Mouse (Mus musculus): ENCODE measurements at regions not wholly inside any gene's neighbourhood (a gene's known extent, or its start where the extent isn't known, plus 50 kb on each side); places are given as distances from the start of the nearest gene placed in this dataset.

DNA sequence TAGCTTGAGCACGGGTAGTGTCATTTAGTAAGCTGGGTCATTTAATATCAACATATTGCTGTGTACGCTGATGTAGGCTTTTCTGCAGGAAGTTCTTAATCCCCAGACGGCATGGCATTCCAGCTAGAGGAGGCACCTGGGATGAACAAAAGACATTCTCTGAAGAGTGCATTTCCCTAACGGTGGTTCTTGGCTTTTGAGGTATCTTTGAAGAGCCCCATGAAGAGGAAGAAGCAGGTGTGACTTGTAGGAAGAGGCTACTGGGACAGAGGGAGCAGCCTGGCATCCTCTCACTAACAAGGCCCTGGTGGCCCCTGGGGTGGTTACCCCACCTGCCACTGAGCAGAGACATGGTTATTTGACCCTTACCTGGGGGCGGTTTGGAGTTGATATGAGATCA is 457.7 kb downstream of the Rnf144b start:
- CTCF ChIA-PET: no interaction called here

DNA sequence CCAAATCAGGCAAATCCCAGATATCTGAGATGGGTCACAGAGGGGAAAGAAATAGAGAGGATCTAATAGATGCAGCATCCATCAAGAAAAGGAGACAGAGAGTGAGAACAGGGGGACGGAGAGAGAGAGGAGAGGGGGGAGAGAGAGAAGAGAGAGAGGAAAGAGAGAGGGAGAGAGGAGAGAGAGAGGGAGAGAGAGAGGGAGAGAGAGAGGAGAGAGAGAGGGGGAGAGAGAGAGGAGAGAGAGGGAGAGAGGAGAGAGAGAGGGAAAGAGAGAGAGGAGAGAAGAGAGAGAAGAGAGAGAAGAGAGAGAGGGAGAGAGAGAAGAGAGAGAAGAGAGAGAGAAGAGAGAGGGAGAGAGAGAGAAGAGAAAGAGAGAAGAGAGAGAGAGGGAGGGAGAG is 462.7 kb downstream of the Rnf144b start:
- CTCF ChIA-PET: no interaction called here

DNA sequence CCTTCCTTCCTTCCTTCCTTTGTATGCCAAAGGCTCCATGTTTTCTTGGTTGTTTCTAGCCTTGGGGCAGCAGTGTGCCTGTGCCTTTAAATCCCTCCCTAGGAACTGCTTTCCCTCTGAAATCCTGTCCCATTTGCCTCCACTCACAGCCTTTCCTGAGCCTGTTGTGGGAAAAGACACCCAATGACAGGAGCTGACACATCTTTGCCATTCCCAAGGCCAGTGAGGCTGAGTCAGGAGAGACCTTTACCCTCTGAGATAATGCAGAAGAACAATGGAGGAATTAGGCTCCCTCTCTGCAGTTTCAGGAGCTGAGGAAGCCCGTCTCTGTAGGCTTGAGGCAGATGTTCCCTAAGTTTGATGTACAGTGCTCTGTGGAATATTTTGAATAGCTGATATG is 480.2 kb downstream of the Rnf144b start:
- CTCF ChIA-PET: no interaction called here

DNA sequence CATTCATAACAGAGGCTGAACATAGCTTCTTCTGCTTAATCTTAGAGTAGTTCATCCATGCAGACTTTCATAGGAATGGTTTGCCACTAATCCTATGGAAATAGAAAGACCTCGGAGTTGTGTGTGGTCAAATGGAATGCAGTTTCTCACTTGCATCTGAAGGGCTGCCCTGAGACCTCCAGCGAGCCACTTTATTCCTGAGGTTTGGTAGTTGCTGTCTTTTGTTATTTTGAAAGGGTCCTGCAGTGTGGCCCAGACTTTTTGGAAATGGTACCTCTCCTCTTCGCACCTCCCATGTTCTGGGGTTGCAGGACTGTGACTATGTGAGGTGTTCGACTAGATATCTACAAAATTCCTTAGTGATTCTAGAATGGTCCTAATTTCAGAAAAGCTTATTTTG is 489.0 kb downstream of the Rnf144b start:
- CTCF ChIA-PET: no interaction called here

DNA sequence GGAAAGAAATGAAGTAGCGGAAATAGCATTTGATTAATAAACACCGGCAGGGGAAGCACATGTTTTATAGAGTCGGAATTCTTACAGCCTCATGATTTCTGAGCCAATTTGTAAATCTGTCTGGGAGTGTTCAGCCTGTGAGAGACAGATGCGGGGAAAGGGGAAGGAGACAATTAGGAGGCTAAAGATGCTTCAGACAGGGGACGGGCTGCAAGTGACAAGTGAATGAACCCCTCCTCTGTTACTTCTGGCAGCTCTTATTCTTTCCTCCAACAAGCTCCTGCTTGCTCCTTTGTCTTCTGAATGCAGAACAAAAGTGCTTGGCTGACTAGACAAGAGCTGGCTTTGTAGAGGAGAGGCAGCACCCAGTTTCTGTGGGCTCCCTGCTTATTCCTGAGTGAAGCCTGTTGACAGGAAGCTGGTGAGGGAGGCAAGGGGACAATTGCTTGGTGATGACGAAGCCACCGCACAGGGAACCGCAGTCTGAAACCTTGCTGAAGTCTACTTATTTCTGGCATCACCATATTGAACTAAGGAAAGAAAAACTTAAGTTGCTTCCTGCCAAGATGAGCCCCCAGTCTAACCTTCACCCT is 514.2 kb downstream of the Rnf144b start:
- CTCF ChIA-PET: no interaction called here

DNA sequence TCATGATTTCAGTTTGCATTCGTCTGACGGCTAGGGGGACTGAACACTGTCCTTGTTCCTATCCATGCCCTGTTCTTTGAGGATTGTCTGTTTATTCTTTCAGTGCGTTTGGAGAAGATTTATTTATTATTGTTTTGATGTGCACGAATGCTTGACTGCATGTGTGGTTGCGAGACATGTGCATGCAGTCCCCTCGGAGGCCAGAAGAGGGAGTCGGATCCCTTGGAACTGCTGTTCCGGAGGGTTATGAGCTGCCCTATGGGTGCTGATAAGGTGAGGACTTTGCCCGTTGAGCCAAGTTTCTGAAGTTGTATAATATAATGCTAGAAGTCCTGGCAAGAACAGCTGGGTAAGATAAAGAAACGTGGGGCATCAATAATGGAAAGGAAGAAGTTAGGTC is 519.9 kb downstream of the Rnf144b start:
- CTCF ChIA-PET: no interaction called here

DNA sequence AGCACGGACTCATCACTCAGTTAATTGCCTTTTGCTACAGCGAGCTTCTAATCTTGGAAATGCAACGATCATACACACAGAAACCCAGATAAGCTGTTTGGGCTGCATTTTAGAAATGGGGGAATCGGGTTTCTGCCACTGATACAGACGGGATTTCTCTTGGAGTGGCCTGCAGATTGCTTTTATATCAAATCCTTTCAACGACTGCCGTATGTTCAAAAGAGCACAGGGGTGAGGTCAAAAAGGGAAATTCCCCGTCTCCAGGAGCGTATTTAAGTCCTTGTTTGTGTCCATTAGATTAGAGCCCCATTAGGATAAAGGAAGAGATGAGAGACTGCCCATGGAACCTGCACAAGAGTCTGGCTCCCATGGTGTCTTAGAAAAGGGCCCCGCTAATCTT is 522.6 kb downstream of the Rnf144b start:
- CTCF ChIA-PET: no interaction called here

DNA sequence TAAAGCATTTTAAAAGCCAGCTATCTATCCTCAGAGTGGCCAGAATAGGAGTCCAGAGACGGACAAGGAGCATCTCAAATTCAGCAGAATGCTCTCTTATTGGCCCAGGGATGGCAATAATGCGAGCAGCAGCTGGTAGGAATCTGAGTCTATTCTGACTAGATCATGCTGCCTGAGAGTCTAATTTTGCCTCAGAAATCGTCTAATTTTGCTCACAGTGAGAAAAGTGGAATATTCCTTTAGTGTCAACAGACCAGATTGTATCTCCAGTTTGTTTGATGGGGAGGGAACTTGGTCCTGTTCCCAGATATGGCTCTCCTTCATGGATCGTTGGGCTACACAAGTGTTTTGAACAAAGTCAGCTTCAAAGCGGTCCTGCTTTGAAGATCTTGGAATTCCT is 525.2 kb downstream of the Rnf144b start:
- CTCF ChIA-PET: no interaction called here

DNA sequence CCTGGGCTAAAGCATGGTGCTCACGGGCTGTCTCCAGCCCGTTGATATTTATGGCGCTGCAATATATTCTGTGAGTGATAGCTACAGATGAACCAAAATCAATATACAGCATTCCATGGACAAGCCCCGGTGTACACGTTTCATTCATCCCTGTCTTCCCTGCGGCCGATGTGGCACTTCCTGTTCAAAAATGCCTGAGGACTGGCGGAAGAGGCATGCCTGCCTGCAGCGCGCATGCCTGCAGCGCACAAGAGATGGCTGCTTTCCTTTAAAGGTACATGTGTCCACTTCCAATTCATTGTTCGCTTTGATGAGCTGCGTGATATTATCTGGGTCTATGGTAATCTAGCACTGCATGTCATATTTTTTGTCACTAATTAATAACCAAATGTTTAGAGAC is 527.6 kb downstream of the Rnf144b start:
- CTCF ChIA-PET: no interaction called here

DNA sequence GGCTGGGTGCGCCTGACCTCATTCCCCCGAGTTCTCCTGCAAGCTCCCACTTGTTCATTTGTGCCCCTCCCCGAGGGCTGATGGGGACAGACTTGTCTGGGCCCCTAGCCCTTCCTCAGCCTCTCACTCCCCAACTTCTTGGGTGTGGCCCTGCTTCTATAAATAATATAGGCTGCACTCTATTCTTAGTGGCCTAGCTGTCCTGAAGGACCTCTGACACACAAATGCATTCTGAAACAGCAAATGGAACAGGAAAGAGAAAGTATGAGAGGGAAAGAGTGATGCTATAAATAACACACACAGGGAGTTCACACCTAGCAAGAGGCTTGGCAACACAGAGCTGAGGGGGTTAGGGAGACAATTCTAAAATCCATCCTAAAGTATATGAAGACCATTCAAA is 544.0 kb downstream of the Rnf144b start:
- CTCF ChIA-PET: no interaction called here

DNA sequence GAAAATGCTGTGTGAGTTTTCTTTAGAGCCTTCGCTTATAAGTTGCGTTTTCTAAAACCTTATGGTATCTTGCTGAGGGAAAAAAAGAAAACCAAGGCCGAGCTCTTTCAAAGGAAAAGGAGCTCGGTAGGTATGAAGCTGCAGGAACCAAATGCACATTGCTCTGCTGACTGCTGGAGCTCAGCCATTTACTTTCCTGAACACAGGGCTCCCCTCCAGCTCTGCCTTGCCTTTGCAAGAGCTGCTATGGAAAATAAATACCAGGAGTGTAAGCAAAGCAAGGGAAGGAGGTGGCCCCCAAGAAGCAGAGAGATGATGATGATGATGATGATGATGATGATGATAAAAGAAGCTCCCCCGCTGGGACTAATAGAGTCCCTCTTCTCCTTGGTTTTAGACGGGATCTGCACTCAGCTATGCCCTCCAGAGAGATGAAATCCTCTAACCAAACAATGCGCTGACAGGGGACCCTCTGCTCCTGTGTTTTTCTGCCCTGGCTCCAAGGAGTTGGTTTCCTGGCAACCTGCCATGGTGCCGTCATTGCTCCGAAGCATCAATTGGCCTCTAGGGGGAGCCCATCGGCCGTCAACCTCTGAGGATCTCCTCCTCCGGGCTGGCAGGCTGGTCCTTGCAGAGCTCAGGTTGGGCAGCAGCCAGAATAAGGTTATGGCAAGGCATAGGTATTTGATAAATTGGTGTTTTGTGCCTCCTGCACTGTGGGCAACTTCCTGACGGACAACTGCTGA is 544.7 kb downstream of the Rnf144b start:
- CTCF ChIA-PET: interaction anchor here (0.5 kb wide), 1 partner anchor 1902 kb away, joined by 3 read pairs; no protein-coding TSS in a partner anchor

DNA sequence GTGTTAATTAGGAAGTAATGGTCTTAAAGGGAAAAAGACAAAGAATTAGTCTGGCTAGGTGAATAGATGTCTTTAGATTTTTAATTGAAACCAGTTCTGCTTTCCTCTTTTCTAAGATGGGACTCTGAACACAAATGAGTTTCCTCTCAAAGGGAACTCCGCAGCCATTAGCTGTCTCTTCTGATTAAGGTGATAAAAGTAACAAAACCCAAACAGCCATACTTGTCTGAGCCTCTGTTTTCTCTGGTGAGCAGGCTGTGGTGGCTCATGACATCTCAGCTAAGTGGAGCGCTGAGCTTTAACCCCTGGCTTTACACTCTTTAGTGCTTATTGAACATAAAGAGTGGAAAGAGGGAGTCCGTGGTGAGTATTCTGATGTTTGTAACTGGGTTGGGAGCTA is 565.7 kb downstream of the Rnf144b start:
- CTCF ChIA-PET: no interaction called here

DNA sequence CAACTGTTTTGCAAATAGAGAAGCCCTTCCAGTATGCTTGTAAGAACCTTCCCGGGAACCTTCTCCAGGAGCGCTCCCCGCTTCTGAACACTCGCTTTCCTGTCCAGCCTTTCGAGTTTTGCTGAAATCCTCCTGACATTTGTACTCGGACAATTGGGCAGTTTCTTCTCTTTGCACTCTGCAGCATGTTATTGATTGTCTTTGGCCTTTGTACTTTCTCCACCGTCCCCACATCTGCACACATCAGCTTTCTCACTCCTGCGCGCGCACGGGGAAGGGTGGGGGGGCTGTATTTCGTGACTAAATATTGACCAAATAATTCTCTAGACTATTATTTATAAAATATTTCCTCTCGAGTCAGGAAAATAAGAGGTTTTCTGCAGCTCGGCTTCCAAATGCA is 567.2 kb upstream of the Id4 start:
- CTCF ChIA-PET: no interaction called here

DNA sequence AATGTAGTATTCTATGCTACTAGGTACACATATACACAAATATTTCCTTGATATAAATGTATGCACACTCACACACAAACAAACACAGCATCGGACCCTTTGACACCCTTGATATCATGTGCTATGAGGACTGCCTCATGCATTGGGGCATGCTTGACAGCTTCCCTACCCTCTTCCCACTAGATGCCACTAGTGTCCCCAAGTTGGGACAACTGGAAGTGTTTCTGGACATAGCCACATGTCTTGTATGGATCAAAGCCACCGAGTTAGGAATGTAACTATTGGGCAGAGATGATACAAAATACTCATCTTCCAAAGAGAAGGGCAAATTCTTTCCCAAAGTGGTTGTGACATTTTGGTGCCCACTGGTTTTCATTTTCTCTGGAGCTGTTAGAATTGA is 565.2 kb upstream of the Id4 start:
- CTCF ChIA-PET: no interaction called here

DNA sequence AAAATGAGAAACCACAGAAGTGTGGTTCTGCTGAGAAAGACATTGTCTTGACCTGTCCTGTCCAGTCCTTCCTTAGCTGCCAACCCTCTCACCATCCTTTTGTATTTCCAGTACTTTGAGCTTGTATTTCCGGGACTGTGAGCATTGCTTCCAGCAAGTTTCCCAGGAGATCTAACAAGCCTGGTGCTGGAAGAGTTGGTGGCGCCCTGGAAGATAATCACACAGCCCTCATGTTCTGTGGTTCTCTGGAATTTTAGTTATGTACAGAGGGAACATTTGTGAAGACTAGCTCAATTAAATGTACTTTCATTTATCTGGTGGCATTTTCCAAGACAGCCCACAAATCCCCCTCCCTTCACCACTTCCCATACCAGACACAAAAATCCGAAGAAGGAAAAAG is 560.5 kb upstream of the Id4 start:
- CTCF ChIA-PET: no interaction called here

DNA sequence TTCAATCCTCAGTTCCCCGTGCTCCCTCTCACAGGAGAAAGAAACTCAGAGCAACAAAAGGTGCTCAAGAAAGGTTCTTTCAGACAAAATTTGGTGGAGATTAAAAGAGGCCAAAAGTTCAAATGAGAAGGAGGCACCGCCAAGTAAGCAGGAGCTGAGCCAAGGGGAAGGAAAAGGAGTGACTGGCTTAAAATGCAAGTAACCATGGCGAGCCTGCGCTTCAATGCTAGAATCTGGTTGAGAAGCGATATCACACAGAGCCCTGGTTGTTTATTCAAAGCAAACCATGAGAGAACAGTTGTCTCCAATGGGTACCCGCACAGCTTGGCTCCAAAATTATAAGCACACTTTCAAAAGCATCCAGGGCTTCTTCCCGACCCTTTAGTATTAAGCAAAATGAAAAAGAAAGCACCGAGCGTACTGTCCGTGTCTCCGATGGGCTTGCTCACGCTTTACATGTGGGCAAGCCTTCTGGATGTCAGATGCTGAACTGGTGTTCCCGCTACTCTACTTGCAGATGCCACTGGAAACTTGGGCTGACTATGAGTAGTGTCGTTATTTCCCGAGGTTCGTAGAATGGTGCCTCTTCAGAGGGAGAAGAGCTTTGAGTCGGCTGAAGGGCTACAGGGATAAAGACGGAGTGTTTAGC is 552.9 kb upstream of the Id4 start:
- CTCF ChIA-PET: no interaction called here

DNA sequence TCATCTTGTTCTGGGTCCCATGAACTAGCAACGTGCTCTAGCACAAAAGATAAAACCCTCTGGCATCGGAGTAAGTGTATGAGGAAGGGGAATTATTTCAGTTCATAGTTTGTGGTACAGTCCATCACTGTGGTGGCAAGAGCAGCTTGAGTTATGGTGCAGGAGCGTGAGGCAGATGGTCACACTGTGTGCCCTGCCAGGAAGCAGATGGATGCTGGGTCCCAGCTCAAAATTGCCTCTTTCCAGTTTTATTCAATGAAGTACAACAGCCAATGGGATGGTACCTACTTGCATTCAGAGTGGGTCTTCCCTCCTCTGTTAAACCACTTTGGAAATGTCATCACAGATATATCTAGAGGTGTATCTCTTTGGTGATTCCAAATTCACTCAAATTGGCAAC is 551.7 kb upstream of the Id4 start:
- CTCF ChIA-PET: no interaction called here

DNA sequence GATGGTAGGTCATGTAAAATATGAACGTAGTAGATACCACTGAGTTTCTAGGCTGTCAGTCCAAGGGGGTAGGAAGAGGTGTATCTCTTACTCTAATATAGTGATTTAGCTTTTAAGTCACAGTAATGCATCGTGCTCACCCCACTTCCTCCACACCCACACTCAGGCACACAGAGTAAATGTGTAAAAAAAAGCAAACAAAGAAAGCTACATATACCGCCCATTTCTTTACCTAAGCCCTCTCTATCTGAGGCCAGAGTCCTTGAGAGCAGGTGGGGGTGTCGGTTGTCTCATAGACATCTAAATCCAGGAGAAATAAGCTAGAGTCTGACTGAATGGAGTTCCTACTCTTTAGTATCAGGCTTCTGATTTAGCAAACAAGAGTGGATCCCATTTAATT is 548.5 kb upstream of the Id4 start:
- CTCF ChIA-PET: no interaction called here

DNA sequence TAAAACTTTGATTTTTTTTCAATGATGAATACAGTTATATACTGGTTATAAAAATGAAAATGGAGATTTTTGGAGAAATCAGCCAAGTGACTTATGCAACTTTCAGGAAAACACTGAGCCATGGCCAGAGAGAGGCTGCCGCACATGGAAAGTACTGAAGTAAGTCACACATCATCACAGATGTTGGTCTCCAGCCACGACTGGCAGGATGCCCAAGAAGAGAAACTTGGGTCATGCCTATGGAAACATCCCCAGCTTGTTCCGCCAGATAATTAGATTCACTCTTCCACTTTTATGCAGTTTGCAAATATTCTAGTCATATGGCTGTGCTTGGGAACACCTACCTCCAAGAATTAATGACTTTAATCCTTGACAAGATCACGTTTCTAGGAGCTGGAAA is 544.8 kb upstream of the Id4 start:
- CTCF ChIA-PET: no interaction called here

DNA sequence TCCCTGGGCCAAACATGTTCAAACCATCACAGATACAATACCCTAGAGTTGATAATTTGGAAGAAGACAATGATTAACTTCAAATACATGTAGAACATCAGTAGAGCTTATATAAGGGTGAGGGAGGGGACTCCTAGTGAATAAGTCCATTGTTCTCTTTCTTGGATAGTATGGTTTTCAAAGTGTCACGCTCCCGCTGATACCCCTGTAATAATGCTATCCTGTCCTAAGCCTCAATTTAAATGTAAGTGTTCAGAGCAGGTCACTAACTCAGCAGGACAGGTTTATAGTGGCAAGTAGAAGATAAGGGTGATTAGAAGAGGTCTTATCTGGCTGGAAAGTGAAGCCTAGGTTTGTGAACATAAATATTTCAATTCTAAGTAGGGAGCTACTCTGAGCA is 540.4 kb upstream of the Id4 start:
- CTCF ChIA-PET: no interaction called here

DNA sequence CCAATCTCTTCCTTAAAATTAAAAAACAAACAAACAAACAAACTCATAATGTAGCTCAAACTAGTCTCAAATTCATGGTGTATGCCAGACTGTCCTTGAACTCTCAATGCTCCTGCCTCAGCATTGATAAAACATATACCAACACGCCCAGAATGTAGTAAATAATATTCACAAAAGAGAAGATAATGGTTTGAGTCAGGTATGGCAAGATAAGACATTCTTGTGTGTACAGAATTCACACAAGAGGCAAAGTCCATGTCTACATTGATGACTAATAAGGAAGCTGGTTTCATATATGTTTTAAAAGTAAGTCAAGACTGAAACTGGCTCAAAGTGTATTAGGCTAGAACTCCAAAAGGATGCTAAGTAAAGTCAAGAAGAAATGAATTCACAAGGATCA is 526.6 kb upstream of the Id4 start:
- CTCF ChIA-PET: no interaction called here

DNA sequence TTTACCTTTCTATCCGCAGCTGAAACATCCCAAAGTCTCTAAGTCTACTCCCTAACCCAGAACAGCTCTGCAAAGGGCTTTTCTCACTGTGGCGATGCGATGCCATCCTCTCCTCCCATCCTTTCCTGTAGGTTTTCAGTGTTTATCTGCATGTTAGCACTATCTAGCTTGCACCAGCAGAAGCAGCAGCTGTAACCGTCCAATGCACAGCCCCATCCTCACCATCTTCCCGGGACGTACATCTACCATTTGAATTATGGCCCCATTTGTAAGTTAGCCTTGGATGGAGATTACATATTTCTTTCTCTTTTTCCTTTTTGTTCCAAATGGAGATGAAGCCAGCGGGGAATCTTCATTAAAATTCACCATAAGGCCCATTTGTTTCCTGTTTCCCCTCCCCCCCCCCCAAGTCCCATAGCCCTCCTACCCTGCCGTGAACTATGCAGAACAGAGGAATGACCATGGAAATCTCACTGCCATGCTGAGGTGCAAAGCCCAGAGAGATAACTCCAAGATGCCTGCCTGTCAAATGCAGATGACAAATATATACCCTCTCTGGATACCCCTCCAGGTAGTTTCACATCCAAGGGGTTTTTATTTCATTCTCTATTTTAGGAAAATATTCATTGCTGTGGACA is 525.5 kb upstream of the Id4 start:
- CTCF ChIA-PET: no interaction called here

DNA sequence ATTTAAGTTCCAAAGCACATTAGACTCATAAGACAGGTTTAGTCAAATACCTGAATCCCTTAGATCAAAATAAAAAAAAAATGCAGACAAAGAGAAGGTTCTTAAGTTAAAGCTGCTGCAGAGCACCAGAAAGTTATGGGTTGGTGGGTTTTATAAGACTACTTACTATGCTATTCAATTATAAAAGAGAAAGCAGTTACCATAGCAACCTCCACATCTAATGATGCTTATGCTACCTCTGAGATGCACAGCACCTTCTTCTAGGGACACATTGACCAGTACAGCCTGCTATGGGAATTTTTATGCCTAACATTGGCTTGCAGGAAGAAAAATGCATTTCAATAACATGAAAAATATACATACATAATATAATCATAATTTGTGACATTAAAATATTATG is 512.1 kb upstream of the Id4 start:
- CTCF ChIA-PET: no interaction called here

Data from spleen, embryonic (tissue).